Mouse (Mus musculus) heart, embryonic 15.5 days (tissue): ENCODE data around the gene Arid1a. TPM values are rescaled to one million over a fixed set of nuclear protein-coding genes. Genes with fewer than 3 reads are reported as not detected.

Experiments
- ATAC-seq: fragments of 200-750 bp; cut with Nextera tagmentation; replicated peaks from 2 replicates; pipeline ENCODE4 v1.8.0; 2017; ENCODE audit warnings: low read depth, moderate TSS enrichment; ENCODE audit not compliant: insufficient number of reproducible peaks, insufficient read depth, low FRiP score
- H3K27ac ChIP-seq: fragments of 300-500 bp; sonication (generic); 2 replicates; pipeline ENCODE4 v1.5.1; 2015; ENCODE audit warnings: mild to moderate bottlenecking, inconsistent platforms
- H3K27me3 ChIP-seq: fragments of 300-500 bp; sonication (generic); 2 replicates; pipeline ENCODE4 v1.6.1; 2015; ENCODE audit warnings: inconsistent platforms
- H3K36me3 ChIP-seq: fragments of 300-500 bp; sonication (generic); 2 replicates; pipeline ENCODE4 v1.6.1; 2015; ENCODE audit warnings: mild to moderate bottlenecking, inconsistent platforms
- H3K4me1 ChIP-seq: fragments of 300-500 bp; sonication (generic); replicated peaks from 2 replicates; pipeline ENCODE4 v1.6.1; 2015; ENCODE audit warnings: inconsistent platforms
- H3K4me2 ChIP-seq: fragments of 300-500 bp; sonication (generic); 2 replicates; pipeline ENCODE4 v1.6.1; 2015; ENCODE audit warnings: inconsistent platforms, mild to moderate bottlenecking, moderate library complexity
- H3K4me3 ChIP-seq: fragments of 300-500 bp; sonication (generic); 2 replicates; pipeline ENCODE4 v1.5.1; 2015; ENCODE audit warnings: mild to moderate bottlenecking, inconsistent platforms
- H3K9ac ChIP-seq: fragments of 300-500 bp; sonication (generic); 2 replicates; pipeline ENCODE4 v1.6.1; 2015; ENCODE audit warnings: mild to moderate bottlenecking, inconsistent platforms
- H3K9me3 ChIP-seq: fragments of 300-500 bp; sonication (generic); replicated peaks from 2 replicates; pipeline ENCODE4 v1.6.1; 2016; ENCODE audit warnings: inconsistent platforms
- WGBS: fragments of 180-500 bp; shearing (Covaris S2); methylation state at CpG from one replicate; pipeline ENCODE4 v1.1.7; 2015; ENCODE audit warnings: mixed read lengths; 5-methylcytosine and 5-hydroxymethylcytosine counted together
- polyA plus RNA-seq: library from polyadenylated mRNA; unstranded; fragments of >200 nt; fragmentation: Nextera tagmentation; extraction: Ambion mirVana; gene quantifications from 2 replicates; pipeline ENCODE4 v1.2.1, GENCODE M21; 2015

Gene Arid1a
- polyA plus RNA-seq, 1 experiment from 2014 or later, result 16.5 TPM

- Histone ChIP-seq H3K27me3 (no peaks in the 10 kb centered on the region), H3K4me2 (no peak overlapping the region), H3K9ac (no peak overlapping the region), H3K27ac (no peak overlapping the region), H3K4me1 (peaks cover 17% of the 10 kb centered on the region), H3K9me3 (no peaks in the 10 kb centered on the region), H3K4me3 (no peak overlapping the region), H3K36me3 (peaks cover 65% of the 10 kb centered on the region)
- no peak for ATAC-seq
- 81% methylated on average over 3 of the region's 3 CpGs for WGBS
Observed at GRCm38 (mm10) chr4:133695363-133695762, 61.2 kb downstream of the Arid1a start.

- Histone ChIP-seq H3K4me2 (no peak overlapping the region), H3K4me3 (no peak overlapping the region), H3K27me3 (no peaks in the 10 kb centered on the region), H3K27ac (peak overlapping the region; percentile 27), H3K36me3 (peaks cover 98% of the 10 kb centered on the region), H3K9me3 (no peaks in the 10 kb centered on the region), H3K4me1 (peaks cover 34% of the 10 kb centered on the region), H3K9ac (no peak overlapping the region)
- ATAC-seq, result no peak
- 13% methylated on average over 5 of the region's 5 CpGs for WGBS
Observed at GRCm38 (mm10) chr4:133690252-133690651, 66.3 kb downstream of the Arid1a start.

GRCm38 (mm10) chr4:133688417-133689067 lies 68.0 kb downstream of the Arid1a start:
- peak; percentile 64 for ATAC-seq
- peaks cover 34% of the 10 kb centered on the region for H3K4me1 ChIP-seq
- H3K36me3 ChIP-seq, result peaks cover 98% of the 10 kb centered on the region
- H3K9me3 ChIP-seq, result no peaks in the 10 kb centered on the region
- peak overlapping the region; percentile 16; the same call in 1 of the 2 replicates for H3K27ac ChIP-seq
- H3K9ac ChIP-seq, result no peak overlapping the region
- 20% methylated on average over 7 of the region's 7 CpGs for WGBS
- H3K4me3 ChIP-seq, result no peak overlapping the region
- H3K27me3 ChIP-seq, result no peaks in the 10 kb centered on the region
- H3K4me2 ChIP-seq, result no peak overlapping the region

- peaks cover 36% of the 10 kb centered on the region for H3K4me1 ChIP-seq
- H3K9me3 ChIP-seq, result no peaks in the 10 kb centered on the region
- 78% methylated on average over 5 of the region's 5 CpGs for WGBS
- no peaks in the 10 kb centered on the region for H3K27me3 ChIP-seq
- no peak overlapping the region for H3K4me3 ChIP-seq
- no peak overlapping the region for H3K9ac ChIP-seq
- ATAC-seq, result no peak
- H3K36me3 ChIP-seq, result peaks cover 95% of the 10 kb centered on the region
- H3K27ac ChIP-seq, result no peak overlapping the region
- H3K4me2 ChIP-seq, result no peak overlapping the region
Observed at GRCm38 (mm10) chr4:133687126-133687525, 69.4 kb downstream of the Arid1a start.

- Histone ChIP-seq H3K4me2 (no peak overlapping the region), H3K27me3 (no peaks in the 10 kb centered on the region), H3K4me1 (peaks cover 43% of the 10 kb centered on the region), H3K36me3 (peaks cover 95% of the 10 kb centered on the region), H3K9me3 (no peaks in the 10 kb centered on the region), H3K4me3 (no peak overlapping the region), H3K27ac (no peak overlapping the region), H3K9ac (no peak overlapping the region)
- 88% methylated on average over 11 of the region's 11 CpGs for WGBS
- ATAC-seq, result no peak
Observed at GRCm38 (mm10) chr4:133686512-133686911, 70.1 kb downstream of the Arid1a start.

- H3K9me3 ChIP-seq, result no peaks in the 10 kb centered on the region
- peaks cover 32% of the 10 kb centered on the region for H3K4me1 ChIP-seq
- H3K36me3 ChIP-seq, result peaks cover 53% of the 10 kb centered on the region
- H3K27ac ChIP-seq, result no peak overlapping the region
- no peak for ATAC-seq
- no peak overlapping the region for H3K4me2 ChIP-seq
- H3K9ac ChIP-seq, result no peak overlapping the region
- no peak overlapping the region for H3K4me3 ChIP-seq
- no peaks in the 10 kb centered on the region for H3K27me3 ChIP-seq
- WGBS, result 80% methylated on average over 14 of the region's 14 CpGs
Observed at GRCm38 (mm10) chr4:133680206-133680786, 76.3 kb downstream of the Arid1a start.

- H3K4me1 ChIP-seq, result peaks cover 38% of the 10 kb centered on the region
Observed at GRCm38 (mm10) chr4:133679629-133680028, 76.9 kb downstream of the Arid1a start.

GRCm38 (mm10) chr4:133677266-133677665 lies 79.3 kb downstream of the Arid1a start:
- no peak overlapping the region for H3K9ac ChIP-seq
- no peaks in the 10 kb centered on the region for H3K9me3 ChIP-seq
- H3K36me3 ChIP-seq, result peaks cover 26% of the 10 kb centered on the region
- WGBS, result 64% methylated on average over 7 of the region's 7 CpGs
- 0 out of 2 replicates have a peak overlapping the region, but pooled peaks have one; percentile 99 for H3K27ac ChIP-seq
- H3K27me3 ChIP-seq, result no peaks in the 10 kb centered on the region
- peaks cover 51% of the 10 kb centered on the region for H3K4me1 ChIP-seq
- no peak overlapping the region for H3K4me2 ChIP-seq
- H3K4me3 ChIP-seq, result no peak overlapping the region
- ATAC-seq, result no peak

More at GRCm38 (mm10) chr4:133679629-133680028, 76.9 kb downstream of the Arid1a start:
- WGBS, result 78% methylated on average over 7 of the region's 7 CpGs
- H3K27me3 ChIP-seq, result no peaks in the 10 kb centered on the region
- ATAC-seq, result no peak
- H3K4me2 ChIP-seq, result no peak overlapping the region
- H3K36me3 ChIP-seq, result peaks cover 47% of the 10 kb centered on the region
- no peak overlapping the region for H3K27ac ChIP-seq
- H3K9ac ChIP-seq, result no peak overlapping the region
- no peak overlapping the region for H3K4me3 ChIP-seq
- H3K9me3 ChIP-seq, result no peaks in the 10 kb centered on the region

GRCm38 (mm10) chr4:133676189-133676588 lies 80.4 kb downstream of the Arid1a start:
- Histone ChIP-seq H3K4me2 (peak overlapping the region; percentile 45), H3K4me1 (peaks cover 46% of the 10 kb centered on the region), H3K9ac (0 out of 2 replicates have a peak overlapping the region, but pooled peaks have one; percentile 25), H3K27me3 (no peaks in the 10 kb centered on the region), H3K4me3 (no peak overlapping the region), H3K36me3 (peaks cover 16% of the 10 kb centered on the region), H3K9me3 (no peaks in the 10 kb centered on the region), H3K27ac (peak overlapping the region; percentile 99)
- no peak for ATAC-seq
- whole genome bisulfite sequencing, result 21% methylated on average over 3 of the region's 3 CpGs

- Histone ChIP-seq H3K4me1 (peaks cover 50% of the 10 kb centered on the region), H3K4me2 (peak overlapping the region; percentile 45), H3K9ac (0 out of 2 replicates have a peak overlapping the region, but pooled peaks have one; percentile 25), H3K9me3 (no peaks in the 10 kb centered on the region), H3K27me3 (no peaks in the 10 kb centered on the region), H3K27ac (peak overlapping the region; percentile 99), H3K4me3 (no peak overlapping the region), H3K36me3 (peaks cover 10% of the 10 kb centered on the region)
- peak; percentile 33 for ATAC-seq
- 4% methylated on average over 5 of the region's 5 CpGs for WGBS
Observed at GRCm38 (mm10) chr4:133675594-133676016, 81.0 kb downstream of the Arid1a start.

- peaks cover 57% of the 10 kb centered on the region for H3K4me1 ChIP-seq
- 53% methylated on average over 8 of the region's 8 CpGs for WGBS
- H3K4me3 ChIP-seq, result peak overlapping the region; percentile 67; the same call in 1 of the 2 replicates
- H3K9ac ChIP-seq, result no peak overlapping the region
- H3K27me3 ChIP-seq, result no peaks in the 10 kb centered on the region
- ATAC-seq, result no peak
- peak overlapping the region; percentile 68 for H3K4me2 ChIP-seq
- peak overlapping the region; percentile 99 for H3K27ac ChIP-seq
- H3K9me3 ChIP-seq, result no peaks in the 10 kb centered on the region
- peaks cover 3% of the 10 kb centered on the region; the same call in 1 of the 2 replicates for H3K36me3 ChIP-seq
Observed at GRCm38 (mm10) chr4:133674331-133674695, 82.3 kb downstream of the Arid1a start.
